Mouse (Mus musculus): ENCODE measurements around the gene Trex1.

GRCm38 (mm10) chr9:109053366-109053765, 6.2 kb downstream of the Trex1 start:
- TF ChIP-seq CTCF (IDR thresholded peaks at IDR 0.05; ENCODE audit: control insufficient read depth, insufficient read depth, insufficient replicate concordance, low read depth, low read length) (no peak), POLR2A (IDR thresholded peaks at IDR 0.05; ENCODE audit: control insufficient read depth, low read depth, low read length) (no peak)
